Mouse (Mus musculus): ENCODE data around the gene Nucb2. TPM values are rescaled to one million over a fixed set of nuclear protein-coding genes. Genes with fewer than 3 reads are reported as not detected.

Gene Nucb2
- total RNA-seq, 2 experiments from 2014 or later = 11.9 to 26.5 TPM

GRCm38 (mm10) chr7:116517240-116517639 lies 13.1 kb downstream of the Nucb2 start:
- no peak for ATAC-seq (replicated peaks; ENCODE audit: low FRiP score, poor library complexity, severe bottlenecking)

GRCm38 (mm10) chr7:116518155-116518554 lies 14.0 kb downstream of the Nucb2 start:
- ATAC-seq (replicated peaks; ENCODE audit: low FRiP score, poor library complexity, severe bottlenecking) = no peak

- no peak for ATAC-seq (replicated peaks; ENCODE audit: low FRiP score, poor library complexity, severe bottlenecking)
Observed at GRCm38 (mm10) chr7:116519805-116520204, 15.6 kb downstream of the Nucb2 start.

- no peak for ATAC-seq (replicated peaks; ENCODE audit: low FRiP score, poor library complexity, severe bottlenecking)
Observed at GRCm38 (mm10) chr7:116524577-116524976, 20.4 kb downstream of the Nucb2 start.

- ATAC-seq (replicated peaks; ENCODE audit: low FRiP score, poor library complexity, severe bottlenecking) = no peak
Observed at GRCm38 (mm10) chr7:116529793-116530192, 25.6 kb downstream of the Nucb2 start.

GRCm38 (mm10) chr7:116530470-116530869 lies 26.3 kb downstream of the Nucb2 start:
- ATAC-seq (replicated peaks; ENCODE audit: low FRiP score, poor library complexity, severe bottlenecking) = no peak

- ATAC-seq (replicated peaks; ENCODE audit: low FRiP score, poor library complexity, severe bottlenecking) = no peak
Observed at GRCm38 (mm10) chr7:116531311-116531710, 27.1 kb downstream of the Nucb2 start.

- no peak for ATAC-seq (replicated peaks; ENCODE audit: low FRiP score, poor library complexity, severe bottlenecking)
Observed at GRCm38 (mm10) chr7:116556834-116557233, 52.7 kb downstream of the Nucb2 start.

- no peak for ATAC-seq (replicated peaks; ENCODE audit: low FRiP score, poor library complexity, severe bottlenecking)
Observed at GRCm38 (mm10) chr7:116574551-116574950, 70.4 kb downstream of the Nucb2 start.

Other genes starting within 250 kb of the Nucb2 start
- 2.1 TPM in 1 of 2 replicates, not detected in the other for gene Plekha7, start 196.0 kb upstream of the Nucb2 start, total RNA-seq (2015; ENCODE audit: low replicate concordance)
- 0.17 TPM in 1 of 2 replicates, not detected in the other for gene Plekha7, start 196.0 kb upstream of the Nucb2 start, total RNA-seq (2017; ENCODE audit: low replicate concordance)
- gene Rps13, start 170.2 kb upstream of the Nucb2 start, total RNA-seq (2015; ENCODE audit: low replicate concordance) = 414 and 431 TPM in 2 replicates
- gene Rps13, start 170.2 kb upstream of the Nucb2 start, total RNA-seq (2017; ENCODE audit: low replicate concordance) = 293 and 496 TPM in 2 replicates
- 13.0 and 16.5 TPM in 2 replicates for gene Pik3c2a, start 60.9 kb upstream of the Nucb2 start, total RNA-seq (2015; ENCODE audit: low replicate concordance)
- gene Pik3c2a, start 60.9 kb upstream of the Nucb2 start, total RNA-seq (2017; ENCODE audit: low replicate concordance) = 5.4 and 6.1 TPM in 2 replicates